Mouse (Mus musculus) midbrain, embryonic 12.5 days (tissue): ENCODE measurements around the gene Galns. TPM values are rescaled to one million over a fixed set of nuclear protein-coding genes. Genes with fewer than 3 reads are reported as not detected.

Experiments
- ATAC-seq: fragments of 200-750 bp; cut with Nextera tagmentation; 2 replicates; pipeline ENCODE4 v1.8.0; 2017; ENCODE audit warnings: low read depth, moderate TSS enrichment, moderate library complexity; ENCODE audit not compliant: low FRiP score
- H3K27ac ChIP-seq: fragments of 300-500 bp; sonication (generic); replicated peaks from 2 replicates; pipeline ENCODE4 v1.5.1; 2016; ENCODE audit warnings: mild to moderate bottlenecking
- H3K27me3 ChIP-seq: fragments of 300-500 bp; sonication (generic); 2 replicates; pipeline ENCODE4 v1.6.1; 2016; ENCODE audit warnings: mild to moderate bottlenecking
- H3K36me3 ChIP-seq: fragments of 300-500 bp; sonication (generic); 2 replicates; pipeline ENCODE4 v1.6.1; 2016
- H3K4me1 ChIP-seq: fragments of 300-500 bp; sonication (generic); 2 replicates; pipeline ENCODE4 v1.6.1; 2016
- H3K4me2 ChIP-seq: fragments of 300-500 bp; sonication (generic); replicated peaks from 2 replicates; pipeline ENCODE4 v1.6.1; 2016; ENCODE audit warnings: mild to moderate bottlenecking, moderate library complexity
- H3K4me3 ChIP-seq: fragments of 300-500 bp; sonication (generic); 2 replicates; pipeline ENCODE4 v1.5.1; 2016; ENCODE audit warnings: mild to moderate bottlenecking
- H3K9ac ChIP-seq: fragments of 300-500 bp; sonication (generic); replicated peaks from 2 replicates; pipeline ENCODE4 v1.6.1; 2016; ENCODE audit warnings: mild to moderate bottlenecking, moderate library complexity
- H3K9me3 ChIP-seq: fragments of 300-500 bp; sonication (generic); 2 replicates; pipeline ENCODE4 v1.6.1; 2016; ENCODE audit warnings: mild to moderate bottlenecking
- WGBS: fragments of 180-500 bp; shearing (Covaris S2); methylation state at CpG from one replicate; pipeline ENCODE4 v1.1.7; 2016; 5-methylcytosine and 5-hydroxymethylcytosine counted together
- polyA plus RNA-seq: library from polyadenylated mRNA; unstranded; fragments of >200 nt; fragmentation: Nextera tagmentation; extraction: Ambion mirVana; gene quantifications from 2 replicates; pipeline ENCODE4 v1.2.1, GENCODE M21; 2016

The Galns gene
- polyA plus RNA-seq, 1 experiment from 2014 or later, result 5.7 TPM

DNA sequence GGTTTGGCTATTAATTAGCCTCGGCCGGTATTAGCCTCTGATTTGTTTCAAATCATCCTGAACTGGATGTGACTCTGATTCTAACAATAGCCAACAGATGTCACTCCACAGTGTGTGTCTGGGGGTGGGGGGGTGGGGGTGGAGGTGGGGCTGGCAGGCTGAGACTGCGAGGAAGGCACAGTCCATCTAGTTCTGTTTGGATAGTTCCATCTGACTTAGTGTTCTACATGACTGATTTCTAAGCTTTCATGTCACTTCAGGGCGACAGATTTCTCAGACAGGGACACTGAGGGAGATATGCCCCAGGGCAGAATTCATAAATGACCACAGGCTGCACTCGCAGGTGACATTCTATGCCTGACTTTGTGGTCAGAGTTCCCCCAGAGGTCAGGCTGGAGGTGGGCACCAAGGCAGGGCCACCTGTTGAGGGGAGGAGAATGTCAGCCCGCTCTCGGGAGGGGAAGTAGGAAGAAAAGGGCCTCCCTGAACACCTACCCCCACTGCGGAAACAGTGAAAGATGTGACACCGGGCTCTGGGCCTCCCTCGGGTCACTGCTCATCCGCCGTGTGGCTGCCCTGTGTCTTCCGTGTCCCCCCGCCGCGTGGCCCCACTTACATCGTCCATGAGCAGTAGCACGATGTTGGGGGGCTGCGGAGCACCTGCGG is 518 bp downstream of the Galns start:
- no peaks in the 10 kb centered on the region for H3K27me3 ChIP-seq
- peak overlapping the region; percentile 68 for H3K27ac ChIP-seq
- H3K36me3 ChIP-seq, result 0 out of 2 replicates have a peak, but pooled peaks cover 9% of the 10 kb centered on the region
- H3K4me1 ChIP-seq, result peaks cover 18% of the 10 kb centered on the region
- peak overlapping the region; percentile 67 for H3K9ac ChIP-seq
- ATAC-seq, result 0 out of 2 replicates have a peak, but pooled peaks have one; percentile 3
- WGBS, result 2% methylated on average over 20 of the region's 20 CpGs
- H3K4me3 ChIP-seq, result peak overlapping the region; percentile 74
- no peaks in the 10 kb centered on the region for H3K9me3 ChIP-seq
- peak overlapping the region; percentile 88 for H3K4me2 ChIP-seq

DNA sequence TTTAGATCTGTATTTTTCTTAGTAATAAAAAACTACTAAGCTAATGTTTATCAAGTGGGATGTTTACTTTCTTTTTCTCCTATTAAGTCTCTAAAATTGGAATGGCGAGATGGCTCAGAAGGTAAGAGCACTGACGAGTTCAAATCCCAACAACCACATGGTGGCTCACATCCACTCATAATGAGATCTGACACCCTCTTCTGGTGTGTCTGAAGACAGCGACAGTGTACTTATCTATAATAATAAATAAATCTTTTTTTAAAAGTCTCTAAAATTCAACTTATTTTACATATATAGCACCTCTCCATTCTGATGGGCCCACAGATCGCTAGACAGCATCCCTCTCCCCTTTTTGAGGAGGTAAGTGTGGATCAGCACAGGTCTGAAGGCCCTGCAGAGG is 1.1 kb downstream of the Galns start:
- no peaks in the 10 kb centered on the region for H3K27me3 ChIP-seq
- H3K9ac ChIP-seq, result no peak overlapping the region; the same call in 1 of the 2 replicates
- no peak overlapping the region for H3K4me3 ChIP-seq
- H3K4me2 ChIP-seq, result peak overlapping the region; percentile 88; the same call in 1 of the 2 replicates
- 0 out of 2 replicates have a peak, but pooled peaks cover 4% of the 10 kb centered on the region for H3K36me3 ChIP-seq
- no peak overlapping the region for H3K27ac ChIP-seq
- peaks cover 18% of the 10 kb centered on the region for H3K4me1 ChIP-seq
- 43% methylated on average over 4 of the region's 4 CpGs for WGBS
- no peaks in the 10 kb centered on the region for H3K9me3 ChIP-seq
- ATAC-seq, result no peak

DNA sequence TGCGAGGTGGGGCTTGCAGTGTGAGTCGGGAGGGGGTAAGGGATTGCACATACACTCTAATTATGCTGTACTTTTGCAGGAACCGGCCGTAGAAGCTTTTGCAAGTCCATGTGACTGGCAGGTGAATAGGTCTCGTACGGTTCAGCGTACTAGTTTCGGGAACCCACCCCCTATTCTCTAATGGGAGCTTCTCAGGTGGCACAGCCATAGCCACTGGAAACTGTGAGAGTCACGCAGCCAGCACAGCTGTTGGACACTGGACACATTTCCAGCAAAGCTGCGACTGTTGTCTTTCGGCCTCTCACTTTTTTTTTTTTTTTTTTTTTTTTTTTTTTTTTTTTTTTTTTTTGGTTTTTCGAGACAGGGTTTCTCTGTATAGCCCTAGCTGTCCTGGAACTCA is 4.5 kb downstream of the Galns start:
- ATAC-seq, result no peak
- no peak overlapping the region for H3K27ac ChIP-seq
- no peaks in the 10 kb centered on the region; the same call in 1 of the 2 replicates for H3K27me3 ChIP-seq
- no peaks in the 10 kb centered on the region for H3K9me3 ChIP-seq
- no peak overlapping the region for H3K9ac ChIP-seq
- H3K36me3 ChIP-seq, result no peaks in the 10 kb centered on the region
- 90% methylated on average over 11 of the region's 12 CpGs for WGBS
- H3K4me1 ChIP-seq, result peaks cover 9% of the 10 kb centered on the region
- no peak overlapping the region for H3K4me3 ChIP-seq
- no peak overlapping the region for H3K4me2 ChIP-seq

DNA sequence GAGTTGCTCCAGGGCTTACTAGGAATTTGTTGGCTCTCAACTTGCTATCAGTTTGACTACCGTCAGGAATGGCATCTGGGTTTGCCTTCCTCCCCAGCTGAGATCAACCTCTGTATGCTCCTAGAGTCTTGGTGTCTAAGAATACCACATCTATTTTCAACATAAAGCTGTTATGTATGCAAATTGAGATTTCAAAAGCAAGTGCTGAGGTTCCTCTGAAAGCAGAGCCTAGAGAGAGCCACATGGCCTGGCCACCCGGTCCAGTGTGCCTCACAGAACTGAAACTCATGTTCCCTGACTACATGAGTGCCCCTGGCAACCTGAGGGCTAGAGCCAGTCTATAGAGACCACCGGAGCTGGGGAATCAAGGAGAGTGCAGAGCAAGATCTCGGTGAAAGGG is 5.9 kb downstream of the Galns start:
- WGBS, result 86% methylated on average over 4 of the region's 4 CpGs
- H3K4me3 ChIP-seq, result no peak overlapping the region
- H3K4me2 ChIP-seq, result no peak overlapping the region
- no peak overlapping the region for H3K9ac ChIP-seq
- H3K36me3 ChIP-seq, result no peaks in the 10 kb centered on the region
- no peak for ATAC-seq
- H3K4me1 ChIP-seq, result peaks cover 1% of the 10 kb centered on the region
- H3K27me3 ChIP-seq, result no peaks in the 10 kb centered on the region; the same call in 1 of the 2 replicates
- no peaks in the 10 kb centered on the region for H3K9me3 ChIP-seq
- no peak overlapping the region for H3K27ac ChIP-seq

DNA sequence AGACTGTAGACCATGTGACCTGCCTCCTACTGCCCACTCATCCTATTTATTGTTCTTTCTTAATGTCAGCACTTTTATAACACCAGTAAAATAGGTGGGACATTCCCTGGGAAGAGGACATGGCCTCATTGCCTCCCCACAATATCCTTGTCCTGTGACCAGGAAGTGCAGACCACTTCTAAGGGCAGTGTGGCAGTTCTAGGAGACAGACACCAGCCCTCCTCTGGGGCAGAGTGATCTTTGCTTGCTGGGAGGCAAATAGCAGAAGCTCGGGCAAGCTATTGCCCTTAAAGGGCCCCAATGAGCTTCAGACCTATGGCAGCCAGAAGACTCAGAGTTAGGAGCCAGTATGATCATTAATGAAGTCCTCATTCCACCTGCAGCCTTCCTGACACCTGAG is 6.6 kb downstream of the Galns start:
- ATAC-seq, result no peak
- no peaks in the 10 kb centered on the region for H3K9me3 ChIP-seq
- H3K4me3 ChIP-seq, result no peak overlapping the region
- H3K4me2 ChIP-seq, result no peak overlapping the region
- H3K36me3 ChIP-seq, result no peaks in the 10 kb centered on the region
- WGBS, result 77% methylated on average over 1 of the region's 1 CpGs
- no peaks in the 10 kb centered on the region; the same call in 1 of the 2 replicates for H3K27me3 ChIP-seq
- no peak overlapping the region for H3K27ac ChIP-seq
- H3K4me1 ChIP-seq, result no peaks in the 10 kb centered on the region
- no peak overlapping the region for H3K9ac ChIP-seq

DNA sequence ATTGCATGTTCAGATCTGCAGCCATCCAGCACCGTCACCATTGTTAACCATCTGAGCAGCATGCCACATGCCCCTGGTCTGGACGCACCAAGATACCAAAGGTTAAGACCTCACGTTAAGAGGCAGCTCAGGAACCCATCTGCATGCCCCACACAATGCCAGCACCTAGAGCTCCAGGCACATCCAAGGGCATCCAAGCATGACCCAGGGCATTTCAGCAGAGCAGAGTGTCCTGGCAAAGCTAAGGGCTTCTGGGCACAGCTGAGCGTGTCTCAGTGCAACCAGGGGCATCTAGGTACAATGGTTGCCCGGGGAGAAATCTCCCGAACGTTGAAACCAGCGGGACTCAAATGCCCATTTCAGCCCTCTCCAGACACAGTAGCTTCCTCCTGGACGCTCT is 10.6 kb downstream of the Galns start:
- no peak for ATAC-seq
- Histone ChIP-seq H3K4me1 (no peaks in the 10 kb centered on the region), H3K9ac (no peak overlapping the region), H3K9me3 (no peaks in the 10 kb centered on the region), H3K27me3 (no peaks in the 10 kb centered on the region; the same call in 1 of the 2 replicates), H3K4me2 (no peak overlapping the region), H3K27ac (no peak overlapping the region), H3K36me3 (0 out of 2 replicates have a peak, but pooled peaks cover 3% of the 10 kb centered on the region), H3K4me3 (no peak overlapping the region)
- 90% methylated on average over 9 of the region's 9 CpGs for WGBS

DNA sequence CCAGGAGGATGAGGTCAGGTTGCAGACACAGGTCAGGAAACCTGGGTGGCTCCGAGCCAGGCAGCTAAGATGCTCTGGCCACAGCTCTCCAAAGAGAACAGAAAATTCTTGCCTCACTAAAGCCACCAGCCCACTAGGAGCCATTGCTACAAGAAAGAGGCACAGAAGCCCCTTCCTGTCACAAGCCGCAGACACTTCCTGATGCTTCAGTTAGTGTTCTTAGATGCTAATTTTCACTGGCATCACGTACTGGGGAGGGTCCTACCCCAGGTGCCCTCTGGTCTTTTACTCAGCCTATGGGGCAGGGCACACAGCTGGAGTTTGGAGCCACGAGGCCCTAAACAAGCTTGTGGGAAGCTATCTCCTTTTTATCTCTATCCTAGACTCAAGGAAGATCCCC is 15.2 kb downstream of the Galns start:
- H3K4me3 ChIP-seq, result no peak overlapping the region
- H3K27me3 ChIP-seq, result no peaks in the 10 kb centered on the region
- no peaks in the 10 kb centered on the region for H3K9me3 ChIP-seq
- H3K36me3 ChIP-seq, result 0 out of 2 replicates have a peak, but pooled peaks cover 3% of the 10 kb centered on the region
- H3K27ac ChIP-seq, result no peak overlapping the region
- H3K4me2 ChIP-seq, result no peak overlapping the region
- no peak for ATAC-seq
- no peak overlapping the region for H3K9ac ChIP-seq
- H3K4me1 ChIP-seq, result no peaks in the 10 kb centered on the region
- 48% methylated on average over 4 of the region's 4 CpGs for WGBS

DNA sequence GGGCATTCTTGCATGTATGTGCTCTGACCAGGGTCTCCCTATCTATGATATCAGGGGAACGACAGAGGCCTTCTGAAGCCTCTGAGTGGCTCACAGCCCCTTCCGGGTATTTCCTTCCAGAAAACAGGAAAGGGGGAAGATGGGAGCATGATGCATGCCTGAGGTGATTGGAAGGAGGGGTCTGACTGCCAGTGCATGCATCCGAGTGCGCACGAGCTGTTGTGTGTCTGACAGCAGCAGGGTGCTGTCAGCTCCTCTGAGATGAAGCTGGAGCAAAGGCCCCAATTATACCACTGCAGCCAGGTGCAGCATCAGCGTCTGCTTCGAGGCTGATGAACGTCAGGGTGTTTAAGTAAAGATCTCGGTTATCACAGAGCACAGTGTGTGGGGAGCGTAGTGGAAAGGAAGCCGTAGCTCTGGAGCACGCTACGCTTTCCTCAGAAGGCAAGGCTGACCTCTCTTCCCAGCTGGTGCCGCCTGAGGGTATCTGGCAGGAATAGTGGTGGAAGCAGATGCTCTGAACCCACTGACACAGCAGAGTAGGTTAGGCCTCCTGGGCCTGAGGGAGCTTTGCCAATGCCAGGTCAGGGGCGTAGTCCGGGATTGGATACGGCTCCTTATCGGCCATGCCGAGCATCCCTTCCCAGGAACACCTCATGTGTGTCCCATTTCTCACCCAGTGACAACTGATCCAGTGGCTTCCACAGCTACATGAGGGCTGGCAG is 17.3 kb downstream of the Galns start:
- 85% methylated on average over 19 of the region's 19 CpGs for WGBS
- H3K4me2 ChIP-seq, result no peak overlapping the region

DNA sequence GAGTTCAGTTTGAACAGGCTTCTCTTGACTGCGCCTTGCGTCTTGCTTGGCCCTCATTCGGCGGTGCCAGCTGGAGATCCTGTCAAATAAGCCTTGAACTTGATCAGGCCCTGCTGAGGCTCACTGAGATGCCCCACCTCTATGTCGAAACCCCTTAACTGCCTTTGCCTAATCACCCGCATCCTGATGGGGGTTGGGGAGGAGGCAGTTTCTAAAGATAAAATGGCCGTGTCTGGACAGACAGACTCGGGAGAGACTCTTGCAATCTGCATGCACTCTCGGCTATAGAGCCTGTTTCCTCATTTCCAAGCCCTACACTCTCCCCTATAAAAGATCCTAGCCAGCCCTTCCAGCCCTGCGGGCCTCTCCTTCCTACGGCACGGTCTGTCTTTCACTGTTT is 18.0 kb downstream of the Galns start:
- Histone ChIP-seq H3K9ac (no peak overlapping the region), H3K27ac (no peak overlapping the region)

More for the DNA sequence above, 17.3 kb downstream of the Galns start:
- no peaks in the 10 kb centered on the region for H3K4me1 ChIP-seq
- H3K9ac ChIP-seq, result no peak overlapping the region
- no peak for ATAC-seq
- H3K27ac ChIP-seq, result no peak overlapping the region
- H3K9me3 ChIP-seq, result no peaks in the 10 kb centered on the region
- H3K36me3 ChIP-seq, result 0 out of 2 replicates have a peak, but pooled peaks cover 1% of the 10 kb centered on the region
- no peak overlapping the region for H3K4me3 ChIP-seq
- H3K27me3 ChIP-seq, result no peaks in the 10 kb centered on the region

DNA sequence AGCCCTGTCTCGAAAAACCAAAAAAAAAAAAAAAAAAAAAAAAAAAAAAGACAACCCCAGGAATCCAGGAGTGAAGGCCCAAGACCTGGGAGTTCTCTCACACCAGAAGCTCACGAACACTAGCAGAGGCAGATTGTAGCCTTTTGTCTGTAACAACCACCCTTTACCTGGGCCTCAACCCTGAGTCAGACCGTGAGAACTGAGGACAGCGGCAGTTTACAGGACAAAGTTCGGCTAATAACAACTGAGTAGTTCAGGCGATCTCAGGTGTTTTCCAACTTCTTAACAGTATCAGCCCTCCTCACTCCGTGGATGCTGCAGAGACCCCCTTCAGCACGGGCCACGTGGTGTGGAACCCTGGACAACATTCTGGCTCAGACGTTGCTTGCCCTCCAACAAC is 24.5 kb downstream of the Galns start:
- Histone ChIP-seq H3K4me2 (no peak overlapping the region), H3K36me3 (no peaks in the 10 kb centered on the region), H3K9me3 (no peaks in the 10 kb centered on the region), H3K4me3 (no peak overlapping the region), H3K27me3 (no peaks in the 10 kb centered on the region), H3K27ac (no peak overlapping the region), H3K4me1 (peaks cover 5% of the 10 kb centered on the region; the same call in 1 of the 2 replicates), H3K9ac (no peak overlapping the region)
- WGBS, result 90% methylated on average over 10 of the region's 10 CpGs
- ATAC-seq, result no peak

More for the DNA sequence above, 18.0 kb downstream of the Galns start:
- Histone ChIP-seq H3K4me1 (no peaks in the 10 kb centered on the region), H3K27me3 (no peaks in the 10 kb centered on the region), H3K36me3 (no peaks in the 10 kb centered on the region), H3K9me3 (no peaks in the 10 kb centered on the region), H3K4me3 (no peak overlapping the region), H3K4me2 (no peak overlapping the region)
- no peak for ATAC-seq
- WGBS, result 82% methylated on average over 12 of the region's 12 CpGs

DNA sequence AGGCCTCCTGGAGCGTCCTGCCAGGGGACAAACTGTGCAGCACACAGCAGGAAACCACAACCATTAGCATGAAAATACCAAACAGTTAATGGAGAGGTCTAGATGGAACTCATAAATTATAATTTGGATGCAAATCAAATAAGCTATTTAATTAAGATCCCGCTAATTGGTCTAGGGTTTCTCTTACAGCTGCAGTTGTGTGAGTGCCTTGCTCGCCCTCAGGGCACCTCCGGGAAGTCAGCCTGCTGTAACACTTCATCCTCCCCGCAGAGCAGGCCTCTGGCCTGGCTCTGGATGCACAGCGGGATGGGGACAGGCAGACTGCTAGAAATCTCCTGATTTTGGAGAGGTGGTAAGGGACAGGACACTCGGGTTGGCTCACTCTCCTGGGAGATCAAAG is 25.1 kb downstream of the Galns start:
- WGBS, result 62% methylated on average over 7 of the region's 7 CpGs

DNA sequence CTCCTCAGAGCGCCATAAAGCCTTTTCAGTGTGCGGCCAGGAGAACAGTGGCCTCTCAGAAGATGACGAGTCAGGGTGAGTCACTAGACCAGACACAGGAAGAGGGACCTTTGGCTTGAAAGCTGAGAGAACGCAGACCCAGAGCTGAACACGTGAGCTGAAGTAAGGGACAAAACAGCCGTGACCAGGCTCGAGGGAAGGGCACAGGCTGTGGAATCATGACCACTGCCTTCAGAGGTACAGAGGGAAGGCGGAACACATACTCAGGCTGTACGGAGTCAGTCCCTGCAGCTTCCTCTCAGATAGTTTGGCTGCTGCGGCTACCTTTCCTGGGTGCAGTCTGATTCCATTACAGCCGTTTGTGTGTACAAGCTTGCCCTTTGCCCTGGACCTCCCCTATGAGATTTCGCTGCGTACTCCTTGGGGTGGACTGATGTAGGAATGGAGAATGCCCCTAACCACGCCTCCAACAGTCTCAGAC is 25.8 kb downstream of the Galns start:
- ATAC-seq, result no peak
- Histone ChIP-seq H3K27me3 (no peaks in the 10 kb centered on the region), H3K9ac (no peak overlapping the region), H3K4me2 (no peak overlapping the region), H3K4me1 (peaks cover 5% of the 10 kb centered on the region; the same call in 1 of the 2 replicates), H3K4me3 (no peak overlapping the region), H3K36me3 (no peaks in the 10 kb centered on the region), H3K9me3 (no peaks in the 10 kb centered on the region), H3K27ac (no peak overlapping the region)
- WGBS, result 73% methylated on average over 14 of the region's 14 CpGs

More for the DNA sequence above, 25.1 kb downstream of the Galns start:
- no peak overlapping the region for H3K9ac ChIP-seq
- H3K4me1 ChIP-seq, result peaks cover 5% of the 10 kb centered on the region; the same call in 1 of the 2 replicates
- H3K4me3 ChIP-seq, result no peak overlapping the region
- no peak overlapping the region for H3K4me2 ChIP-seq
- H3K27ac ChIP-seq, result no peak overlapping the region
- no peaks in the 10 kb centered on the region for H3K27me3 ChIP-seq
- no peaks in the 10 kb centered on the region for H3K9me3 ChIP-seq
- no peaks in the 10 kb centered on the region for H3K36me3 ChIP-seq
- no peak for ATAC-seq
